Mouse (Mus musculus) megakaryocyte, embryonic 14.5 days (primary cell): Measurements from ENCODE around the gene Mpped2.

Experiments
- FLI1 ChIP-seq: IDR thresholded peaks from 2 replicates; pipeline ENCODE4 v1.6.1; 2012; ENCODE audit warnings: low read length, inconsistent platforms, mixed read lengths
- GATA1 ChIP-seq: IDR thresholded peaks from 3 replicates; pipeline ENCODE4 v1.6.1; 2012; ENCODE audit warnings: mixed read lengths, low read length, inconsistent platforms, borderline replicate concordance

DNA sequence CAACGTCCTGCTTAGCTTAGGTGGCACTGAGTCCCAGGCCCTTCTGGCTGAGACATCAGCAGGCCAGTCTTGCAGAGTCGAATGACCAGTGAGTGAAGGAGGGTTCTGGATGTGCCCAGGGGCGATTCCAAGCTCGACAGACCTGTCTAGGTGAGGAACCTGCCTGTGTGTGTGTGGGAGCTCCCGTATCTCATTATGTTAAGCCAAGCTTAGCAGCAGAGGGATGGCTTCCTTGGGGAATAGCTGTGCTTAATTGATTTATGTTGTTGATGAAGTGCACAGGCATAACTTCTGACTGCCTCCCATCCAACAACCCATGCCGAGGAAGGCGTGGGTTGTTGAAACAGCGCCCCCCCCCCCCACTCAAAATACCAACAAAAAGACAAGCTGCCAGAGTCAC, 128.2 kb downstream of the Mpped2 start:
- TF ChIP-seq GATA1 (no peak), FLI1 (no peak)
